Mouse (Mus musculus) lung, postnatal 0 days (tissue): Measurements from ENCODE around the gene Dlx5.

Experiments used
- CTCF ChIP-seq: IDR thresholded peaks from 2 replicates; pipeline ENCODE4 v1.5.1; 2016; ENCODE audit warnings: antibody characterized with exemption, mild to moderate bottlenecking
- EP300 ChIP-seq: IDR thresholded peaks from 2 replicates; pipeline ENCODE4 v1.6.1; 2016; ENCODE audit warnings: antibody characterized with exemption, mild to moderate bottlenecking, control low read depth

DNA sequence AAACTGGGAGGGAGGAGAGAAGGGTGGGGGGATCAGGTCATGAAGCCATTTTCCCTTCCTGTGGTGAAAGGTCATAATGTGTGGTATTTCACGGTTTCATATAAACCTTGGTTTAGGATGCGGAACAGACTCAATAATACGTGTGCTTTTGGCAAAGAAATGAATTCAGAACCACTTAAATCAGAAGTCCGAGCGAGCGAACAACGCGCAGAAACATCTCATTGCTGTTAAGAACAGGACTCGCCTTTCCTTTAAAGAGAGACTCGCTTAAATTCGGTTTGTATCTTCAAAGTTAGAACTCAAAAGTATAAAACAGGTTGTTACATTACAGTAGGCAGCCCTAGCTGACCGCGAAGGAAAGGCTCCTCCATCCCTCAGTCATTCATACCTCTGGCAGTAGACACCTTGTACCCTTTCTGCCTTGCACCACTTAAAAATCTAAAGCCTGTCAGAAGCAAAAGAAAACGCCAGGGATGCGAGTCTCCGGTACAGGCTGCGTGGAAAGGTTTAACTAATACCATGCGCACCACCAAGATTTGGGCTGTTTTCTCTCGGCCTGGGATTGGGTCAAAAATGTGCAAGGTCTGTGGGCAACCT lies 8.3 kb downstream of the Dlx5 start:
- no peak for TF ChIP-seq EP300
- TF ChIP-seq CTCF = no peak
